Mouse (Mus musculus) kidney, postnatal 0 days (tissue): Measurements from ENCODE around the gene Jak2. TPM values are rescaled to one million over a fixed set of nuclear protein-coding genes. Genes with fewer than 3 reads are reported as not detected.

Source experiments
- ATAC-seq: fragments of 200-750 bp; cut with Nextera tagmentation; replicated peaks from 2 replicates; pipeline ENCODE4 v1.8.0; 2017; ENCODE audit warnings: low read depth, moderate number of reproducible peaks, moderate TSS enrichment, moderate library complexity; ENCODE audit not compliant: low FRiP score
- DNase-seq: peaks from one replicate; pipeline ENCODE4 v3.0.0-alpha.2; 2016; ENCODE audit warnings: low spot score
- H3K27ac ChIP-seq: fragments of 300-500 bp; sonication (generic); 2 replicates; pipeline ENCODE4 v1.5.1; 2014; ENCODE audit warnings: mild to moderate bottlenecking
- H3K27me3 ChIP-seq: fragments of 300-500 bp; sonication (generic); 2 replicates; pipeline ENCODE4 v1.6.1; 2014; ENCODE audit warnings: low read length, mixed read lengths; ENCODE audit not compliant: insufficient read depth
- H3K36me3 ChIP-seq: fragments of 300-500 bp; sonication (generic); 2 replicates; pipeline ENCODE4 v1.6.1; 2014; ENCODE audit warnings: low read length, mixed read lengths; ENCODE audit not compliant: insufficient read depth
- H3K4me1 ChIP-seq: fragments of 300-500 bp; sonication (generic); replicated peaks from 2 replicates; pipeline ENCODE4 v1.6.1; 2014; ENCODE audit warnings: antibody characterized with exemption, low read length, mixed read lengths; ENCODE audit not compliant: insufficient read depth
- H3K4me2 ChIP-seq: fragments of 300-500 bp; sonication (generic); 2 replicates; pipeline ENCODE4 v1.6.1; 2014; ENCODE audit warnings: mild to moderate bottlenecking, low read length, moderate library complexity, mixed read lengths
- H3K4me3 ChIP-seq: fragments of 300-500 bp; sonication (generic); replicated peaks from 2 replicates; pipeline ENCODE4 v1.5.1; 2014; ENCODE audit warnings: low read depth, low read length
- H3K9ac ChIP-seq: fragments of 300-500 bp; sonication (generic); 2 replicates; pipeline ENCODE4 v1.6.1; 2014; ENCODE audit warnings: low read depth, low read length
- H3K9me3 ChIP-seq: fragments of 300-500 bp; sonication (generic); replicated peaks from 2 replicates; pipeline ENCODE4 v1.6.1; 2016; ENCODE audit warnings: low read length, inconsistent platforms, mixed read lengths
- CTCF ChIP-seq: IDR thresholded peaks from 2 replicates; pipeline ENCODE4 v1.5.1; 2016; ENCODE audit warnings: antibody characterized with exemption, low read depth, mild to moderate bottlenecking, moderate library complexity
- whole genome bisulfite sequencing: fragments of 180-500 bp; shearing (Covaris S2); extraction: QIAGEN DNeasy Blood & Tissue Kit; methylation state at CpG from one replicate; pipeline ENCODE4 v1.1.7; 2014; 5-methylcytosine and 5-hydroxymethylcytosine counted together
- polyA plus RNA-seq: library from polyadenylated mRNA; unstranded; fragments of >200 nt; fragmentation: Nextera tagmentation; extraction: Ambion mirVana; gene quantifications from 2 replicates; pipeline ENCODE4 v1.2.1, GENCODE M21; 2015

The Jak2 gene
- polyA plus RNA-seq, 1 experiment from 2014 or later = 9.8 TPM

GRCm38 (mm10) chr19:29342281-29342680, 90.7 kb downstream of the Jak2 start:
- DNase-seq (no peak), ATAC-seq (no peak)
- Histone ChIP-seq H3K4me1 (no peaks in the 10 kb centered on the region), H3K27me3 (no peaks in the 10 kb centered on the region), H3K9me3 (no peaks in the 10 kb centered on the region), H3K36me3 (no peaks in the 10 kb centered on the region), H3K4me2 (no peak overlapping the region), H3K4me3 (no peak overlapping the region), H3K9ac (no peak overlapping the region), H3K27ac (no peak overlapping the region)
- TF ChIP-seq CTCF = no peak
- 74% methylated on average over 6 of the region's 6 CpGs for WGBS

DNA sequence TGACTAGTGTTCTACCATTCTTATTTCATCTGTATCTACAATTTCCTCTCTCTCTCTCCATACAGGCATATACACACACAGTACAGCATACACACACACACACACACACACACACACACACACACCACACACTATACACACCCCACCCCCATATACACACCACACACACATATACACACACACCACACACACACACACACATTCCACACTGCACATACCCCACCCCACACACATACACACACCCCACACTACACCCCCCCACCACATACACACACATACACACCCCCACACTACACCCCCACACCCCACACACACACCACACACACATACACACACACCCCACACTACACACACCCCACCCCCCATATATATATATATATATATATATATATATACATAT, 93.2 kb downstream of the Jak2 start:
- H3K27me3 ChIP-seq = no peaks in the 10 kb centered on the region
- no peak overlapping the region for H3K4me3 ChIP-seq
- H3K27ac ChIP-seq = no peak overlapping the region
- ATAC-seq = no peak
- DNase-seq = no peak
- no peaks in the 10 kb centered on the region for H3K4me1 ChIP-seq
- H3K36me3 ChIP-seq = no peaks in the 10 kb centered on the region
- TF ChIP-seq CTCF = no peak
- H3K9ac ChIP-seq = no peak overlapping the region
- H3K9me3 ChIP-seq = no peaks in the 10 kb centered on the region
- H3K4me2 ChIP-seq = no peak overlapping the region

DNA sequence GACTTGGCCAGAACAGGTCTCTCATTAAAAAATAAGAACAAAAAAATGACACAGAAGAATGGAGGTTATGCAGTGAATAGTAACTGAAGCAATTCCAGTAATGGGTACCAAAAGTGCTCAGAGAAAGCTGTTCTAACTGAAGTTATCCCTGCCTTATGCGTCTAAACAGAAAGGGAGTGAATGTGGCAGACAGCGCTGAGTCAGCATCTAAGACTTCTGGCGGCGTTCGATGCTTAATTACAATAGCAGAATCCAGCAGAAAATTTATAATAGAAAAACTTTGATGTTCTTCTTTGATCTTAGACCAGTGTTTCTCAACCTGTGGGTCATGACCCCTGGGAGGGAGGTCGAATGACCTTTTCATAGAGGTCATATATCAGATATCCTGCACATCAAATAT, 94.0 kb downstream of the Jak2 start:
- no peak overlapping the region for H3K4me3 ChIP-seq
- no peak for TF ChIP-seq CTCF
- H3K36me3 ChIP-seq = no peaks in the 10 kb centered on the region
- 67% methylated on average over 6 of the region's 6 CpGs for WGBS
- no peaks in the 10 kb centered on the region for H3K9me3 ChIP-seq
- no peak overlapping the region for H3K9ac ChIP-seq
- no peak overlapping the region for H3K27ac ChIP-seq
- H3K27me3 ChIP-seq = no peaks in the 10 kb centered on the region
- no peaks in the 10 kb centered on the region for H3K4me1 ChIP-seq
- DNase-seq (no peak), ATAC-seq (no peak)
- no peak overlapping the region for H3K4me2 ChIP-seq

GRCm38 (mm10) chr19:29350991-29351390, 99.4 kb downstream of the Jak2 start:
- Histone ChIP-seq H3K36me3 (no peaks in the 10 kb centered on the region), H3K27ac (no peak overlapping the region), H3K4me1 (no peaks in the 10 kb centered on the region), H3K27me3 (no peaks in the 10 kb centered on the region), H3K4me3 (no peak overlapping the region), H3K9me3 (no peaks in the 10 kb centered on the region), H3K4me2 (no peak overlapping the region), H3K9ac (no peak overlapping the region)
- 55% methylated on average over 5 of the region's 5 CpGs for WGBS
- no peak for TF ChIP-seq CTCF
- DNase-seq (no peak), ATAC-seq (no peak)

- Histone ChIP-seq H3K4me3 (peak overlapping the region; percentile 19; the same call in 1 of the 2 replicates), H3K36me3 (no peaks in the 10 kb centered on the region), H3K27me3 (no peaks in the 10 kb centered on the region), H3K9ac (no peak overlapping the region), H3K4me1 (no peaks in the 10 kb centered on the region), H3K9me3 (no peaks in the 10 kb centered on the region), H3K4me2 (peak overlapping the region; percentile 65), H3K27ac (no peak overlapping the region)
- TF ChIP-seq CTCF = peak; percentile 94
- DNase-seq (peak; percentile 93), ATAC-seq (0 out of 2 replicates have a peak, but pooled peaks have one; percentile 46)
- WGBS = 4% methylated on average over 20 of the region's 20 CpGs
These were observed 103.6 kb downstream of the Jak2 start for GRCm38 (mm10) chr19:29354895-29355877.

DNA sequence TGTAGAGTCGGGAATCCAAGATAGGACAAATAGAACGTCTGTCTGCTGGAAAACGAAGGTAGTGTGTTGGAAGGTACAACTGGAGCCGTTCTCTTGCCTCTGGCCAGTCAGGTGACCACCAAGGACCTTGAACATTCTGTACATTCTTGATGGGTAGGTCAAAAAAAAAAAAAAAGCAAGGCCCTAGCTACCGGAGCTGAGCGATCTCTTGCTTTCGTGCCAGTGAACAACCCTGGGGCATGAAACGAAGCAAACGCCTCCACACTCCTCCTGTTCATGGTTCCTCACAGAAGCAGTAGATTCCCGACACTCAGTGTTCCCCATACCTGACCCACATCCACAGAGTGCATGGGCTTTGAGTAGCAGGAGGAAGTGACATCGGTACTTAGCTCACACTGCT, 104.7 kb downstream of the Jak2 start:
- DNase-seq = no peak
- TF ChIP-seq CTCF = no peak
- Histone ChIP-seq H3K36me3 (no peaks in the 10 kb centered on the region), H3K9me3 (no peaks in the 10 kb centered on the region), H3K4me3 (no peak overlapping the region), H3K4me1 (no peaks in the 10 kb centered on the region), H3K27me3 (no peaks in the 10 kb centered on the region), H3K27ac (no peak overlapping the region), H3K9ac (no peak overlapping the region), H3K4me2 (no peak overlapping the region)
- 83% methylated on average over 11 of the region's 11 CpGs for WGBS
- ATAC-seq = no peak
